Mouse (Mus musculus): Measurements from ENCODE around the gene Riok1.

Riok1 gene

DNA sequence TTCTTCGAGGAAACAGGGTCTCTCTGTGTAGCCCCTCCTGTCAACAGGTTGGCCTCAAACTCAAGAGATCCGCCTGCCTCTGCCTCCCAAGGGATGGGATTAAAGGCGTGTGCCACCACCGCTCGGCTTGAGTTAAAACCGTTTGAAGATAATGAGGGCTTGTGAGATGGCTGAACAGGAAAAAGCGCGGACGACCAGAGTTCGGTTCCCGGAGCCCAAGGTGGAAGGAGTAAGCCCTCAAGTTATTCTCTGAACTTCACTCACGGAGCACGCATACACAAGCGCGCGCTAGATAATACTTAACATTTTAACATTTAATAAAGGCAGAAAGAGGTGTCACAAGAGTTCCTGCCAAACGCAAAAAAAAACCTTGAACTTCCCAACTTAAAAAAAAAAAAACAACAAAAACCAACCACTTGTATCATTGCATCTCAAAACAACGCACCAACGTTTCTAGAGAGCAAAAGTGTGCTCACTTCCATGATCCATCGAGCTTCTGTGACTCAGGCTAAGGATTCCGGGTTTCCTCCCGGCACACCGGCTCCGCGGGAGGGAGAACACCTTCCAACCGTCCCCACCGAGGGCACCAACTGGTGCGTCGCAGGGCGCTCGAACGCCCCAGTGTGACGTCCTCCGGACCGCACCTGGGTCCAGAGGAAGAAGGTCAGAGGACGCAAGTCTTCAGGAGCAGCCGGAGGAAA lies at the start of gene Riok1:
TSS of gene Riok1 (plus strand) at position 653 of the 701 bp plus-strand sequence.
- no peak for DNase-seq (ENCODE audit: low spot score in 2 of 2)

DNA sequence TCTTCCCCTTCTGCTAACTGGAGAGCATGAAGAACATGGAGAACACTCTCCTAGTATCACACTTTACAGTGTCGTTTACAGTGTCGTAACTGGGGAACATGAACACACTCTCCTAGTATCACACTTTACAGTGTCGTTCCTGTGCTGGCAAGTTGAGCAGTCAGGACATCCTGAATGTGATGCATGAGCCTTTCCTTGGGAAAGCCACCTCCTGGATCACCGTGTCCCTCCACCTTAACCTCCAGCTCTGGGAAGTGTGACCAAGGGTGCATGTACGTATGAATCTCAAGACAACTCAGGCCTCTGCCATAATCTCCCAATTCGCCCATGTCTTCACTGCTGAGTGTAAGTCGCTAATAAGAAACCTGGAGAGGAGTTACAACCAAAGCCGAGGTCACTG lies 47.1 kb upstream of the Riok1 start:
- no peak for DNase-seq (ENCODE audit: low spot score in 2 of 2)

DNA sequence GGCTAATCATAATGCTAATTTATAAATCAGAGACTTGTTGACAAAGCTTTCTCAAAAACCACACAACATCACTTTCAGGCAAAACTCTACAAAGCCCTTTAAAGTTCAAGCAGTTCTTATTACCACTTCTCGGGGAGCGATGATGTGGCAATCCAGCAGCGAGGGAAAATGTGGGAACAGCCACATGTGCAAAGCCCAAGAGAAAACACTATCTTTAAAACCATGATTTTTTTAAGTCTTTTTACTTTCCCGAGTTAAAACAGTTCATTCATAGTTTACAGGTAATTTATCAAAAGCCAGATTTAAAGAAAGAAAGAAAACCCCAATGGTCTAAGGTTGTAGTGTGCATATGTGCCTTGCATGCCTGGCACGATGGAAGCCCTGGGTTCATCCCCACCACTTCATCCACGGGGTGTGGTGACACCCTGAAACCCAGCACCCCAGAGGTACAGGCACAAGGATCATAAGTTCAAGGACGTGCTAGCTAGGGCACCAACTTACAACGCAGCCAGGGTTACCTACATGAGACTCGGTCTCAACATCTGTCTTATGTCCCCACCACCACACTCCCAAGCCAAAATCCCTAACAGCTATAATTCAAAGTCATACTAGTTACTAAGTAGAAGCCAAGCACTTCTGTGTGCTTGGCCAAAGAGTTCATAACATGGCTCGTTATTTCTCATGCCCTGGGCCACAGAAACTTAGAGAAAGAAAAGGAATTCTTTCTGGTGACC lies 44.0 kb upstream of the Riok1 start:
- DNase-seq (ENCODE audit: low spot score in 2 of 2) = no peak

GRCm38 (mm10) chr13:37993376-37993703 lies 43.5 kb upstream of the Riok1 start:
- no peak for DNase-seq (ENCODE audit: low spot score in 2 of 2)

DNA sequence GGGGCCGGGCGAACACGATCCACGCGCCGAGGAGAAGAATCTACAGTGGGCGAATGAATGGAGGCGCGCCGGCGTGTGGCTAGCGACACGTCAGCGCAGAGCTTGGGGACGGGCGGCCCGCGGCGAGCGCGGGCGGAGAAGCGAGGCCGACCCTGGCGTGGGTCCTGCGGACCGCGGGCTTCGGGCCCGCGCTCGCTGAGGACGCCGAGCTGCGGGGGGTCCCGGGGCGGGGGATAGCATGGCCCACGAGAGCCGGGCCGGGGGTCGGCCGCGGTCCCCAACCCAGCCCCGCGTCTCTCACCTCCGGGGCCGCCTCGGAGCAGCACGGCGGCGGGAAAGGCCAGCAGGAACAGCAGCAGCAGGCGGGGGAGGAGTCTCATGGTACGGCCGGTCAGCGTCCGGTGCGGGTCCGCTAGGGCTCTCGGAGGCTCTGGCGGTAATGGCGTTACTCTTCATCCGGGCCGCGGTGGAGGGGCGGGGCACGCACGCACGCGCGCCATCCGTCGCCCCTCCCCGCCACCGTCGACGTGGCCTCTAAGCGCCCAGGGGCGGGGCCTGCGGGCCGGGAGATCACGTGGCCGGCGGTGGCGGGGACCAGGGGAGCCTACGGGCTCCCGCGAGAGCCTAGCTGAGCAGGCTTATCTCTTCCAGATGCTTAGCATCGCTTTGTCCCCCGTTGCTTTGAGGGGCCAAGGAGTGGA lies 42.9 kb upstream of the Riok1 start, which contains the start of gene Ssr1:
TSS of gene Ssr1 (minus strand) at position 514 of the 701 bp plus-strand sequence.
- peak; percentile 91 for DNase-seq (ENCODE audit: low spot score in 2 of 2)

- DNase-seq (ENCODE audit: low spot score in 2 of 2) = no peak
Measured at GRCm38 (mm10) chr13:37994405-37994749, 42.4 kb upstream of the Riok1 start.

- no peak for DNase-seq (ENCODE audit: low spot score in 2 of 2)
Measured at GRCm38 (mm10) chr13:37999713-38000112, 37.1 kb upstream of the Riok1 start.

DNA sequence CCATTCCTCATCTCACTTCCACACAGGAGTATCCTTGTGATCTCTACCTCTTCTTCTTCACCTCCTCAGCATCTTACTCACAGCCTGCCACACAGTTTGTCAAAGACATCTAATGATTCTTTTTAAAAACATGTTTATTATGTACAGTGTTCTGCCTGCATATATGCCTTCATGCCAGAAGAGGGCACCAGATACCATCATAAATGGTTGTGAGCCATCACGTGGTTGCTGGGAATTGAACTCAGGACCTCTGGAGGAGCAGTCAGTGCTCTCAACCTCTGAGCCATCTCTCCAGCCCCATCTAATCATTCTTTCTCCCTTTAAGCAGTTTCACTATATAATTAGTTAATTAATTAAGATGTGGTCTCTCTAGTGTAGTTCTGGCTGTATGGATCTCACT lies 34.3 kb upstream of the Riok1 start:
- DNase-seq (ENCODE audit: low spot score in 2 of 2) = no peak

- DNase-seq (ENCODE audit: low spot score in 2 of 2) = no peak
Measured at GRCm38 (mm10) chr13:38007972-38008371, 28.8 kb upstream of the Riok1 start.

GRCm38 (mm10) chr13:38009721-38010408 lies 26.9 kb upstream of the Riok1 start:
- DNase-seq (ENCODE audit: low spot score in 2 of 2) = no peak

DNA sequence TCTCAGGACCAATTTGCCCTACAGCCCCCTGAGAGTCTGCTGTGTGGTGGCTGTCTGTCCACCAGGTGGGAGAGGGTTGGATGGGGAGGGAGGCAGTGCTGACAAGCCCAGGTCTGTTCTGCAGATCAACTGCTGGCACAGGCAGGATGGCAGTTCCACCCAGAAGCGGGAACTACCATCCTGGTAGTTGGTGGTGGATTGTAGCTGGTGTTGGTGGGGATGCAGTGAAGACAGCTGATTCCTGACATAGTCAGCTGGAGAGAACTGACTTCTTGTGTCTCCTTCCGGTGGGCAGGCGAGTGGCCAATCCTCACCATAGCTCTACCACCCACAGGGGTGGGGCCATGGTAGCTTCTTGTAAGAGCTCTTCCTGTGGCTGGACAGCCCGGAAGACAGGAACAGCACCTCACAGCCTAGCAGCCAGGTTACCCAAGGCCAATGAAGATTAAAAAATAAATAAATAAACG lies 26.3 kb upstream of the Riok1 start:
- DNase-seq (ENCODE audit: low spot score in 2 of 2) = no peak

- no peak for DNase-seq (ENCODE audit: low spot score in 2 of 2)
Measured at GRCm38 (mm10) chr13:38012436-38012835, 24.4 kb upstream of the Riok1 start.

GRCm38 (mm10) chr13:38015591-38015990 lies 21.2 kb upstream of the Riok1 start:
- DNase-seq (ENCODE audit: low spot score in 2 of 2) = no peak

- DNase-seq (ENCODE audit: low spot score in 2 of 2) = no peak
Measured at GRCm38 (mm10) chr13:38018791-38019190, 18.0 kb upstream of the Riok1 start.

GRCm38 (mm10) chr13:38025874-38026273 lies 10.9 kb upstream of the Riok1 start:
- no peak for DNase-seq (ENCODE audit: low spot score in 2 of 2)

GRCm38 (mm10) chr13:38027618-38028248 lies 9.1 kb upstream of the Riok1 start:
- no peak for DNase-seq (ENCODE audit: low spot score in 2 of 2)

- DNase-seq (ENCODE audit: low spot score in 2 of 2) = no peak
Measured at GRCm38 (mm10) chr13:38028407-38028806, 8.4 kb upstream of the Riok1 start.

DNA sequence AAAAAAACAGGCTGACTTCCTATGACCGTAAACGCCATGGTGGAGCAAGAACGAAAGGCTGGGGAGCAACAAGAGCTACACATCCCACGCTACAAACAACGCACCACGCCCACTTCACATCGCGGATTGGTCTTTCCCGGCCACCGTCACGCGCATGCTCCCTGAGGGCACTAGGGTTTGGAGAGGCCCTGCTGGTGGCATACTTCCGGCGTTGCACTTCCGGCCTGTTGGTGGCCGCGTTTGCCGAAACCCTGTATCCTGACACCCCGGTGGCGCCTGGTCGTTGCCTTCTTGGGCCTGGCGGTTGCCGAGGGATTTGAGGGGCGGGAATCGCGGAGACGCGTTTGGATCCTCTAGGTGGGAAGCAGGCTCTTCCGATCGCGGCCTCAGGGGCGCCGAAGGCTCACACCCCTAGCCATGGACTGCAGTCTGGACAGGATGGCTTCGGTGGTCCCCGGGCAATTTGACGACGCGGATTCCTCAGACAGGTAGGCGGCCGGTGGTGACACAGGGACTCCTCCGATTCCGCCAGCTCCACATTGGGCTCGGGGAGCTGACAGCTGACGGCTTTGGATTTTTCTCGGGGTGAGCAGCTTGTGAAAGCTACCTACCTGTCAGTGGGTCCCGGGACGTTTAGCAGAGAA lies 371 bp downstream of the Riok1 start, which contains the start of gene Cage1:
TSS of gene Cage1 (minus strand) at position 26 of the 644 bp plus-strand sequence.
- DNase-seq (ENCODE audit: low spot score in 2 of 2) = peak; percentile 94 to 96

DNA sequence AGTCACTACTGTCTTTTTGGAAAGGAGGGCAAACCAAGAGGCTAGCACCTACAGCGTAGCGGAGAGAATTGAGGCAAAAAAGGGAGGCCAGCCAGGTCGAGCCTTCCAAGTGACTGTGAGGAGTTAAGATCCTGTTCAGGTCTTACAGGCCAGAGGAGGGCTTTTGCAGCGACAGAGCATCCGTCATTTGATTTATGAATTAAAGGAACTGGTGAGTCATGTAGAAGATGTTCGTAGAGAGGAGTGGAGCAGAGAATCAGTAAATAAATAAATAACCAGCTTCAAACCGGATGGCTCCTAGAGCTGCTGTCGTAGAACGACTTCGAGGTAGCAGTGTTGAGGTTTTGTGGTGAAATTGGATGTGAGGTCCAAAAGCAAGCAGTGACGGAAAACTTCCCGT lies 1.0 kb downstream of the Riok1 start:
- no peak for DNase-seq (ENCODE audit: low spot score in 2 of 2)

GRCm38 (mm10) chr13:38049888-38050287 lies 13.1 kb downstream of the Riok1 start:
- no peak for DNase-seq (ENCODE audit: low spot score in 2 of 2)

GRCm38 (mm10) chr13:38062678-38063077 lies 25.9 kb downstream of the Riok1 start:
- DNase-seq (ENCODE audit: low spot score in 2 of 2) = no peak
